Mouse (Mus musculus): Measurements from ENCODE around the gene Cyp2d22.
"Not testable (repeated sequence)": the region's sequence is repeated elsewhere in the genome, so short reads cannot be mapped to it uniquely, and the experiment has no call there.

Gene Cyp2d22

DNA sequence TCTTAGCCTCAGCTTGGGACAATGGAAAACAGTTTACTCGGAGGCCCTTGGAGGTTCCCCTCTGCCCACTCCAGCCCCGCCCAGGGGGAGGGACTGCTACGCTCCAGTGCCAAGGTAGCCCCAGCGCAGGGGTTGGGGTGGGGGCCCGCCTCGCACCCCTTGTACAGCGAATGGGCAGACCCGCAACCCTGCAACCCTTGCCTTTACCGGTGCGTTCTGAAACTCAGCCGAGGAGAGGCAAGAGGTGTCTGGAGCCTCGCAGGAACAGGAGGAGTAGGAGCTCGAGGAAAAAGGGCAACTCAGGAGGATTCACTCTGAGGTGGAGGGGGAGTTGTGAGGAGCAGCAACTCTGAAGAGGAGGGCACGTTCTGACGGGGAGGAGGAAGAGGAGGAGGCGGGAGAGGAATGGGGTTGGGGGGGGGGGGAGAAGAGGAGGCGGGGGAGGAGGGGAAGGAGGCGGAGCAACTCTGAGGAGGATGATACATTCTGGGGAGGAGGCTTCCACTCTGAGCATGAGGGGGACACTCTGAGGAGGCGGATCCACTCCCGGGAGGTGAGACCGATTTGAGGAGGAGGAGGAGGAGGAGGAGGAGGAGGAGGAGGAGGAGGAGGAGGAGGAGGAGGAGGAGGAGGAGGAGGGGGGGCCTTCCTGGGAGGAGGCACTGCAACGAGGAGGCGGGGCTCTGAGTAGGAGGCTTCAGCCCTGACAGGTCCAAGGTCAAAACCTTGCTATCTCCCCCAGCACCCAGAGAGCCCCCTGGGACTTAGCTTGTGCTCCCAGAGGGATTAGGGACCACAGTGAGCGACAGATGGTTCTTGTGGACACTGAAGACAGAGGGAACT is at the start of gene Cyp2d22:
Gene Cyp2d22, minus strand, starts transcription at position 390 of the 843 bp plus-strand sequence.
- no peak for DNase-seq (ENCODE audit: low spot score in 2 of 2)

DNA sequence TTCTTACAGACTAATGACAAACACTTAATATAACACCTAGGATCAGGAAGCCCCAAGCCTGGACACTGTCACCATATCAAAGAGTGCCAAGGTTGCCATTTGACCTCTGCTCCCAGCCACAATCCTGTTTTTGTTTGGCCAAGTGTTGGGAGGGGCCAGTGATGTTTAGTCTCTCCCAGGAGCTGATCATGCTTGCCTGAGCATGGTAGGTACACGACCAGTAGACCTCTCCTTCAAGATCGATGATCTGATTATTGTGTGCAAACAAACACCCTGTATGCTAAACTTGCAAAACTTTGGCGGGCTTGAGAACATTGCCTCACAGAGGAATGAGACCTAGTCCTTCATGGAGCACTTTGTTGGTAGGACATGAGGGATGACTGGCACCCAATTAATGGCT is 43.4 kb upstream of the Cyp2d22 start:
- no peak for DNase-seq (ENCODE audit: low spot score in 2 of 2)

DNA sequence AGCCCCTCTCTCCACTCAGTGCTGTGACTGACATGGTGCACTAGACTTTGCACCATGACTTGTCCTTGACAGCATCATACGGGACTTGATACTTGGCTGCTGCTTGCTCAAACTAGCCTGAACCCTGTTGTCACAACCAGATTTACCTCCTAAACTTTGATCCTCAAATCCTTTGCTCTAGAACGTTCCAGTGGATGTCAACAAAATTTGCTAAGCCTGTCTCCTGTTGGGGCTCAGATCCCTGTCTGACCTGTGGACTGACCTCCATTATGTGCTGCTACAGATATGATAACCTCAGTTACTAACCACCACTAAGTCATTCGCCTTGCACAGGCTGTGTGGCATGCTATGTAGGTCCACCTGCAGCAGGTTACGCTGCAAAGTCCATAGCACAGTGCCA is 42.9 kb upstream of the Cyp2d22 start:
- no peak for DNase-seq (ENCODE audit: low spot score in 2 of 2)

DNA sequence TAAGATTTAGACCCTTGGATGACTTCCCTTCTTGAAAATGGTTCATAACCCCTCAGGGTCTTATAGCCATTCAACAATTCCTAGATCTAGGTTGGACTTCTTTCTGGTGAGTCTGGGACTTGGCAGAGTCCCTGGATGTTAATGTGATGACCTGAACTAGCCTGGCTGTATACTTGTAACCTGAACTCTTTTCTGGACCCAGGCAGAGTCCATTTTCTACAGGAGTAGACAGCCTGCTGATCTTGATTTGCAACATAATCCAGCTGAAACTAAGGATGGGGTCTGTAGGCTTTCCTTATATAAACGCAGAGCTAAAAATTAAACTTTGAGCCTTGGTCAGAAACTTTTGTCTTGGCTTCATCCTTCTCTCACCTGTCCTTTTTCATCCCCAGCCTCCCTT is 38.6 kb upstream of the Cyp2d22 start:
- DNase-seq (ENCODE audit: low spot score in 2 of 2) = no peak

DNA sequence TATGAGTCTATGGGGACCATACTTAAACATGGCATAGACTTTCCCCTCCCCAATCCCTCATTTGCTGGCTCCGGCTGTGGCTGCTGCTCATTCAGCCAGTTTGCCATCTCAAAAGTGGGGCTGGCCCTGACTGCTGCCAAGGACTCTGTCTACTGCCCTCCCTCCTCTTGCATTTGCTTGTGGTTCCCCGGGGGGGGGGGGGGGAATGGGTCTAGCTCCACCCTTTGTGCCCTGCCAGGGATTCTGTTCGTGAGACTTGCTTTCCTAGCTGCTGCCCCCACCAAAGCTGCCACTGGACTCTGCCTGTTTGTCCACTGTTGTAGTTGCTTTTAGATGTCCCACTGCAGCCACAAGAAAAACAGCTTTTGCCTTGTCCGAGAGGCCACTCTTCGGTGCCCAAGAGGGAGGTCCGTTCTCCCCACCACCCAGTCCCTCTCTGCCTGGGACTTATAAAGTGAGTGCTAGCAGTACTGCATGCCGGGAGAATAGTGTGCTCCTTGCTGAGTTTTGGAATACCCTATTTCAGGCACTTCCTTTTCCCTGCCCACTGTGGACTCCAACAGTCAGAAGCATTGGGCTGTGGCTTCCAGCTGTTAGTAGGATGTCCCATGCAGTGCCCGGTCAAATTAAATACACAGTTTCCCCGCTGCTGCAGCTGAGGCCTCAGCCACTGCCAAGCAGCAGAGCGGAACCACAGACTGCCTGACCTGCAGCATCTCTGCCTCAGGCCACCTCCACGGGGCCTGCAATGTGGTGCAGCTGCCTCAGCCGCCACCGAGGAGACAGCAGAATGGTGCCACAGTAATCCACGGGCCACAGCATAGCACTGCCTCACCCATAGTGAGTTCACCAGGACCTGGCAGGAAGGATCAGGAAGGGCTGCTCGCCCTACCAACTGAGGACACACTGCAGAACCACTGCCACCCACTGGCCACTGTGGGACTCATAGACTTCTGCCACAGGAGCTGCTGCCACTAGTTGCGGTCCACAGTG is 37.0 kb upstream of the Cyp2d22 start:
- peak; percentile 28 to 50 for DNase-seq (ENCODE audit: low spot score in 2 of 2)

DNA sequence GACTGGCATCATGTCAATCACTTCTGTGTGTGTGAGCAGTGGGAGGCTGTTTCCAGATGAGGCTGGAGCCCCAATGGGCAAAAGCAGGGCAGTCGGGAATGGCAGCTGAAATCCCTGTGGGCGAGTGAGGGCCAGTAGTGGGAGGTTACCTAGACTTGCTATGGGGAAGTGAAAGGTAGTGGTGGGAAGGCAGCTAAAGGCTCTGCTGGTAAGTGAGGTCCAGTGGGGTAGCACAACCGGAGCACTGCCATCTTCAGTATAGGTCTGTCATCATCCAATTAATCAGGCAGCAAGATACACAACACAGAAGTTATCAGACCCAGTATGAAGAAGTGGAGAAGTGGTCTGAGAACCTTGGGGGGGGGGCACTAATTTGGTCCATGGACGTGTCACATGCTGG is 27.5 kb upstream of the Cyp2d22 start:
- no peak for DNase-seq (ENCODE audit: low spot score in 2 of 2)

DNA sequence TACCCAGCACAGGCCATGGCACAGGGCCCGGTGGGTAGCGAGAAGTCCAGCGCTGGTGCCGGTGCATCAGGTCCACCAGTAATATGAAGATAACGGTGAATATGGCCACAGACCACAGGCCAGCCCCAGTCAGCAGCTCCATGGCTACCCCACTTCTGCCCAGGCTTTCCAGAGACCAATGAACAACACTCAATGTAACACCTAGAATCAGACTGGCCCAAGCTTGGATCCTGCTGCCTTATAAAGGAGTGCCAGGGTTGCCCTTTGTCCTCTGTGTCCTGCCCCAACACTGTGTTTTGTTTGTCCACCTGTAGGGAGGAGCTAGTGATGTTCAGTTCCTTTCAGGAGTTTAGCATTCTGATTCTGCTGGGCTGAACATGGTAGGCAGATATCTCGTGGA is 26.9 kb upstream of the Cyp2d22 start, which contains the start of gene Cyp2d10:
Gene Cyp2d10, minus strand, starts transcription at position 215 of the 400 bp plus-strand sequence.
- no peak for DNase-seq (ENCODE audit: low spot score in 2 of 2)

DNA sequence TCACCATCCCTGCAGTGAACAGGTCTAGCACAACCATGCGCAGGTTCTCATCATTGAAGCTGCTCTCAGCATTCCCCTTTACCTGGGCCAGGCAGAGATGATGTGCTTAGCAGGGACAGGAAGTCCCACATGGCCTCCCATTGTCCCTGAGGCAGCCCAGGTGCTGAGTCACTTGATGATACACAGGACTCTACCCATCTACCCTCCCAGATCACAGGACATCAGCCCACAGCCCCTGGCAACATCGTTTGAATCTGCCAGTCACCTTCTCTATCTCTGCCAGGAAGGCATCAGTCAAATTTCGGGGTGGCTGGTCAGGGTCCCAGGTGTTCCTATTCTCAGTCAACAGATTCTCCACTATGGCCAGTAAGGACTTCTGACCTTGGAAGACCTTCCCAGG is 24.1 kb upstream of the Cyp2d22 start:
- DNase-seq (ENCODE audit: low spot score in 2 of 2) = no peak

DNA sequence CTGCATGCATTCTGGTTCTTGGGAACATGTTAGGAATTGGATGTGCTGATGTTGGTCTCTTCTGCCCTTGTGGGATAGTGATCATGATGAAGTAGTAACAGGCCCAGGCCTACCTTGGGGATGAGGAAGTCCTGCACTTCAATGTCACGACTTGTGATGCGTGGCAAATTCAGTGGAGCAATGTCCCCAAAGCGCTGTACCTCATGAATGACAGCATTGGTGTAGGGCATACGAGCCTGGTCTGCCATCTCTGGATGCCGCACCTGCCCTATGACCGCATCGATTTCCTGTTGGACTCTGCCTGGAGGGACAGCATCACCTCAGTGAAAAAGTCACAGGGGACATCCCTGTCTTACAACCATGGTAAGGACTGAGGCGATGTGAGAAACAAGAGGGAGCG is 23.5 kb upstream of the Cyp2d22 start:
- no peak for DNase-seq (ENCODE audit: low spot score in 2 of 2)

DNA sequence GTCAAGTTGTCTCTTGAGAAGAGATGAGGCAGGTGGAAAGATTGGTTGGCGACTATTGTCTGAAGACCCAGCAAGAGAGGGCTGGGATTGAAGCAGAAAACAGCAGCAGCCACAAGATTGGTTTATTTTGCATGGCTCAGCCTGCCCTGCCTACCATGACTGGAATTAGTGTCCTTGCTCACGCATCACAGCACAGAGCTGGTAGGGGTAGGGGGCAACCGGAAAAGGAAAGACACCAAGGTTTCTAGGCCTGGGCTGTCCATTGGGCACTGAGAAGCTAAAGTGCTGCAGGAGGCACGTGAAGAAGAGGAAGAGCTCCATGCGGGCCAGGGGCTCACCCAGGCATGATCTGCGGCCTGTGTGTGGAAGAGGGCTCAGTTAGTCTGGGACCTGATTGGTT is 22.7 kb upstream of the Cyp2d22 start:
- DNase-seq (ENCODE audit: low spot score in 2 of 2) = no peak

DNA sequence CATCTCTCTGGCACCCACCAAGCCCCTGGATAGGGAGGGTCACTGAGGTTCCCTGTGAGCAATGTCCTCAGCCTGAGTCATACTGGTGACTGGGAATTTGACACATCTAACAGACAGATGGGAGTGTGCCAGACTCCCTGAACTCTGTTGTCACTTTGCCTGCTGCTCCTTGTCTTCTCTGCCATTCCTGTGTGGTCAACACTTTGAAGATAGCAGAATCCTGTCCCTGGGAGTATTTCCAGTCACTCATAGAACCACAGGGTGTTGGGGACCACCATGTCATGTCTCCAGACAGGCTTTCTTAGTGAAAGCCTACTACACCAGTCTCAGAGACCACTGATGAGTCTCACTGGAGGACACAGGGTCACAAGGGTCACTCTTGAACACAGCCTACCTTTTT is 22.0 kb upstream of the Cyp2d22 start:
- no peak for DNase-seq (ENCODE audit: low spot score in 2 of 2)

DNA sequence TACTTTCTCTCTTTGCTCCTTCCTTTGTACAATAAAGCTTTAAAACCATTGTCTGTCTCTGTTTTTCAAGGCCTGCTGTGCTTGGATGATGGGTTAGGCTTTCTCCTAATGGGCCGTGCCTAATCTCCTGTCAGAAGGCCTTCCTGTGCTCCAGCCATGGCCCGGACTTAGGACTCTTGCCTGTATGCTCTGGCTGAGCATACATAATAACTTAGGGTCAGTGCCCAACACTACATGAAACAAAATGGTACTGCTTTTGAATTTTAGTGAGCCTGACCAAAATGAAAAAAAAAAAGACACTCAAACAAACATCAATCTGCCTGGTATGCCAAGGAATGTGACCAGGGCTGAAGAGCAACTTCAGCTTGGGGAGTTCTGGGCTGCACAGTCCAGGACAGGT is 21.5 kb upstream of the Cyp2d22 start:
- DNase-seq (ENCODE audit: low spot score in 2 of 2) = no peak

DNA sequence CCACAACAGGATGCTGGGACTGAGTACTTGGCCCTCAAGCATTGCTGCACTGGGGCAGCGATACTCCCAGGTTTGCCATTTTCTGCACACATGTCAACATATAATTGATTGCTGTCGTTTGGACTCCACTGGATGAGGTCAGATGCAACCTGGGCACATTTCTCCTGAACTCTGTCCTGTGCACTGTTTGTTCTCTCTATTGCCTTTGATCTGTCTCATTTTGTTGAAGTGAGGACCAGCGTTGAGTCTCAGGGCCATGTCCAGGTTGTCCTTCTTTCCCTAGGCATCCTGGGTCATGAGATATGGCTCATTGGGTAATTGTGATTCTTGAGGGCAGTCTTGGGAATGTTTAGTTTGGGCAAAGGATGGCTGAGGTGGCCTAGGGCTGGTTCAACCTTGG is 15.9 kb upstream of the Cyp2d22 start:
- DNase-seq (ENCODE audit: low spot score in 2 of 2) = not testable (repeated sequence)

DNA sequence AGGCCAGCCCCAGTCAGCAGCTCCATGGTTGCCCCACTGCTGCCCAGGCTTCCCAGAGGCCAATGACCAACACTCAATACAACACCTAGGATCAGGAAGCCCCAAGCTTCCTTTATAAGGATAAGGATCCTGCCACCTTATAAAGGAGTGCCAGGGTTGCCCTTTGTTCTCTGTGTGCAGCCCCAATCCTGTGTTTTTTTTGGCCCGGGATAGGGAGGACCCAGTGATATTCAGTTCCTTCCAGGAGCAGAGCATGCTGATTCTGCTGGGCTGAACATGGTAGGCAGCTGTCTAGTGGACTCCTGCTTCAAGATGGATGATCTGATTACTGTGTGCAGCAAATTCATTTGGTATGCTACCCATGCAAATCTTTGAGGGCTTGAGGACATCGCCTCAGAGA is 13.9 kb upstream of the Cyp2d22 start, which contains the start of gene Cyp2d11:
Gene Cyp2d11, minus strand, starts transcription at position 101 of the 400 bp plus-strand sequence.
- DNase-seq (ENCODE audit: low spot score in 2 of 2) = not testable (repeated sequence)

DNA sequence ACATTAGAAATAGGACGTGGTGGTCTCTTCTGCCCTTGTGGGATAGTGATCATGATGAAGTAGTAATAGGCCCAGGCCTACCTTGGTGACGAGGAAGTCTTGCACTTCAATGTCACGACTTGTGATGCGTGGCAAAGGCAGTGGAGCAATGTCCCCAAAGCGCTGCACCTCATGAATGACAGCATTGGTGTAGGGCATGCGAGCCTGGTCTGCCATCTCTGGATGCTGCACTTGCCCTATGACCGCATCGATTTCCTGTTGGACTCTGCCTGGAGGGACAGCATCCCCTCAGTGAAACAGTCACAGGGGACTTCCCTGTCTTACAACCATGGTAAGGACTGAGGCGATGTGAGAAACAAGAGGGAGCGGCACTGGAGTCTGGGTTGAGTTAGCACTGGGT is 9.9 kb upstream of the Cyp2d22 start:
- not testable (repeated sequence) for DNase-seq (ENCODE audit: low spot score in 2 of 2)

DNA sequence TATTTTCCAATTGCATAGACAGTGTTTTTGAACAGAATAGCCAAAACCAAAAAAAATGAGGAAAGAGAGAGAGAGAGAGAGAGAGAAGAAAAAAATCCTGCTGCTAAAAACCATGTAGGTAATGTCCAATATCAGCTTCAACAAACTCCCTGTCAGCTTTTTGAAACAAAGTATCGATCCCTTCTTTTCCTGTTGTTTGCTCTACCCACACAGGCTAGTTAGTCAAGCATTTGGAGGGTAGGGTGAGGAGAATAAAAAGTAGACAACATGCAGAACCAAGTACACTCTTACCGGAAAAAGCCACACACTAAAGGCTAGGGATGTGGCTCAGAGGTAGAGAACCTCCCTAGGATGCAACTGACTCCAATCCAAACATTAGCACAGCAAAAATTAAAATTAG is 5.7 kb upstream of the Cyp2d22 start:
- no peak for DNase-seq (ENCODE audit: low spot score in 2 of 2)

DNA sequence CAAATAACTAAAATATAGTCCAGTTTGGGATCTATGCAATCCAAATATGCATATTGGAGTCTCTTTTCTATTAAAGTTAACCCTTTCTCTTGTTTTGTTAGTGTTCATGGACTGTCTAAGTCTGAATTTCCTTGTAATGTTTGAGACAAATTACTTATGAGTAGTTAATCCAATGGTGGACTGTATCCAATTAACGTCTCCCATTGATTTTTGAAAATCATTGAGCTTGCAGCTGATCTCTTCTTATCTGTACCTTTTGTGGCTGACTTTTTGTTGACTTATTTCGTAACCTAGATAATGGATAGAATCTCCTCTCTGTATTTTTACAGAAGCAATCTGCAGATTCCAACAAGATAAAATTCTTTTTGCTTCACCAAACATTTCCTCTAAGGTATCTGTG is 2.4 kb upstream of the Cyp2d22 start:
- no peak for DNase-seq (ENCODE audit: low spot score in 2 of 2)

DNA sequence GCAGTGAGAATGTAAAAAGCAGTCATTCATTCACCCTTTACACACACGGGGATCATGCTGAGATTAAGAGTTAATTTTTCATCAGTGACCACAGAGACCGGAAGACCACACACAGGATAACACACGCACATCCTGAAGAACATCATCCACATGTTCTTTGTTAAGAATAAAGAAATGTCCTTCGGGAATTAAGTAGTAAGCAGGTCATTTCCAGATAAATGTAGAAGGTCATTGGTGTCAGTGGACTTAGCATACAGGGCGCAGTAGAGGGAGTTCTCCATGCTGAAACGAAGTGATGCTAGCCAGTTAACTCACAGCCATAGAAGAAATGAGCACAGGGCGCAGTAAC is 628 bp upstream of the Cyp2d22 start:
- no peak for DNase-seq (ENCODE audit: low spot score in 2 of 2)

DNA sequence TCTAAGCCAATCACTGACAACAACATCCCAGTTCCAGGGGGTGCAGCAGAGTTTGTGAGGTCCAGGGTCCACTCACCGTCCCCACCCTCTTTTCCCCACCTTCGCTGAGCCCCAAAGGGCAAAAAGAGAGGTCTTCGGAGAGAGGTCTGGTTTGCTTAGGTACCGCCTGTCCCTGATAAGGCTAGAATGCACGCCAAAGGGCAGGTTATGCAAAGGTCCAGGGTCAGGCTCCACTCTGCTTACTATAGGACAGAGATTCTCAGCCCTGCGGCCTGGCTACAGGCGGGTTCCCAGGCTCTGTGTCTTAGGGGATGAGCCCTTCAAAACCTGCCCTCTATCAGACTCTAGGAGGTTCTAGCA is 569 bp downstream of the Cyp2d22 start:
- DNase-seq (ENCODE audit: low spot score in 2 of 2) = no peak

DNA sequence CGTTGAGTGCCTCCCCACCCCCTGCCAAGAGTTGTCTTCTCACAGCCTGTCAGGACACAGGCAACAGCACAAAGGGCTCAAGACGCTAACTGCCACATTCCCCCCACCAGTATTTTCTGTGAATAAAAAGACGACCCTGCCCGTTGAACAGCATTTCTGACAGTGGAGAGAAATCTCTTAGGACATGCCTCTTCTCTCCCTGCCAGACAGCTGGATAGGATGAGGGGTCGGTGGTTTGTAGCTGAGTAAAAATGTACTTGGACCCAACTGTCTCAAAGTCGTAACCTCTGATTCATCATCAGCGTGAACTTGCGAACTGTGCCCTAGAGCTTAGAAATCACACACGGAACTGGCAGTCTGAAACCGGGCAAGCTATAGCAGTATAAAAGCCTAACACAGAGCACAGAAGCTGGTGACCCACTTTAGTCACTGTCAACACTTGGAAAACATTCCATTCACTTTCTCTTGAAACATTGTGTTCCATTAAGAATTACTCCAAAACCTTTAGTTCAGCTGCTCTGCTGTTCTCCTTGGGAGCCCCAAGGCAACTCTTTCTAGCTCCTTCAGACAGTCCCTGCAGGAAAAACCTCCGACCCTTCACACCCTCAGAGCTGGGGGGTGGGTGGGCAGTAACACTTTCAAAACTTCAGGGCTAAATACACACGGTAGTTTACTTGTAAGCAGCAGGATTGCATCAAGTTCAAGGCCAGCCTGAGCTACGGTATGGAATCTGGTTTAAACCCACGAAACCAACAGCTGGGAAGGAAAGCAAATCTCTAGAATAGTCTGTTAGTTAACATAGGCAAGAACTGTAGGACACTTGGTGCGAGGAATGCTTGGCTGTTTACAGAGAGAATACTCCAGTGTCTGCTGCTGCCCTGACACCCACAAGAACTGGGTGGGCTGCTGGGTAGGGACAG is 1.5 kb downstream of the Cyp2d22 start:
- DNase-seq (ENCODE audit: low spot score in 2 of 2) = no peak

DNA sequence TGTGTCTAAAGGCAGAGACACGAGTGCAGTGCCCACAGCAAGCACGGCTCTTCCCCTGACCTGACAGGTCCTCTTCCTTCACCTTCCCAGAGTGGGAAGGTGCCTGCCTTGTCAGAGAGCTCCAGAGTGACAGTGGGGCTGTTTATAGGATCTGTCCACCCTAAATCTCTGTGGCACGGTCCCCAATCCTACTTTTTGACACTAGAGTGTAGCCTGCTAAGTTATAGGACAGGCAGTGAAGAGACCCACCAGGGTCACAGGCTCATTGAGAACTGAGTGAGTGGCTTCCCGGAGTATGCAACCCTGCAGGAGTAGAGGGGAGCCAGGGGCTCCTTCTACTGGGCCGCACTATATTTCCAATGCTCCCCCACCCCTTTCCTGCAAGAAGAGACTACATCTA is 2.4 kb downstream of the Cyp2d22 start:
- no peak for DNase-seq (ENCODE audit: low spot score in 2 of 2)

All from spleen, postnatal 14 days (tissue).